Mouse (Mus musculus) gastrocnemius, adult 2 months (tissue): ENCODE data around the gene Lmx1a. TPM values are rescaled to one million over a fixed set of nuclear protein-coding genes. Genes with fewer than 3 reads are reported as not detected.
A peak's percentile ranks its signal among the peaks of the same experiment; 100 is the strongest.

Source experiments
- DNase-seq: peaks from one replicate; pipeline ENCODE4 v3.0.0; 2022
- H3K27ac ChIP-seq: fragments of 200-600 bp; 2 replicates; pipeline ENCODE4 v1.8.1; 2022; ENCODE audit warnings: mild to moderate bottlenecking
- H3K4me3 ChIP-seq: fragments of 200-600 bp; 2 replicates; pipeline ENCODE4 v1.8.1; 2022; ENCODE audit warnings: mild to moderate bottlenecking, moderate library complexity
- CTCF ChIP-seq: fragments of 200-600 bp; IDR thresholded peaks from 2 replicates; pipeline ENCODE4 v1.8.1; 2022; ENCODE audit warnings: antibody characterized with exemption, mild to moderate bottlenecking, moderate library complexity
- intact Hi-C: fragments of 180-260 bp; cut with DNase I; formaldehyde crosslinking; loops from one replicate; pipeline ENCODE4 v1.15.1; 2025
- total RNA-seq, 2 experiments: library from RNA; stranded (reverse); gene quantifications; 2 replicates each; pipeline ENCODE4 v1.2.3; 2021

Gene Lmx1a
- total RNA-seq, 2 experiments from 2014 or later, result 0.14 to 0.20 TPM

DNA sequence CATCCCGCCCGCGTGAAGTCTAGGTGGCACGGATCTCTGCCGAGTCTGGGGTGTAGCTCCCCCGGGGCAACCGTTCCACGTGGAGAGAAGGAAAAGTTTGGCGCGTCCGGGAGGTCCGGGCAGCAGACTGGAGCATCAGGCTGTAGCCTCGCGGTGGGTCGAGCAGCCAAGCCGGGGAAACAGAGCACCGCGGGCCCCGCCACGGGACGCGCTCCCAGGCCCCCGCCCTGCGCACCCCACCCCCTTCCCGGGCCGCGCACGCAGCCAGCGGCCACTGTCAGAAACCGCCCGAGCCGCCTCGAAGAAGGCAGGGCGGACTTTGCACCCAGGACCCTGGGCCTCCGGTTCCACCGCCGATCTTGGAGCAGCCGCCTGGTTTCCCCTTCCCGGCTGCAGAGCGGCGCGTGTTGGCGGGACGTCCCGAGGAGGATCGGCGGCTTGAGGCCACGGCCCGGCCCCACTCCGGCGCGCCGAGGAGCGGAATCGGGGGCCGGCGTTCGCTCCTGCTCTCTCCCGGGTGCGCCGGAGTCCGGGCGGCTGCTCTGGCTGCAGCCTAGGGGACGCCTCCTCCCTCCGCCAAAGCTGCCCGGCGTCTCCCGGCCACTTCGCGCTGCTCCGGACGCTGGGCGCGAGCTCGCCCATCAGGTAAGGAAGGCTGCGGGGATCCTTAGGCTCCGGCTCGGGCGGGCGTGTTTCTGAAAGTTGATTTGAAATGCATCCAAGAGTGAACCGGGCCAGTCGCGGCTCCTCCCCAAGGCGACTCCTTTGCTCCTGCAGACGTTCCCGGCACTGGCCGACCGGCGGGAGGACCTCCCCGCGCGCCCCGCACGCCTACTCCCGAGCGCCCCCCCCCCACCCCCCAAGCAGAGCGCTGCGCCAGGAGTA lies 448 bp upstream of the Lmx1a start:
- DNase-seq, result peak; percentile 70
- intact Hi-C loops, result no loop called here
- peak overlapping the region; percentile 72 for H3K27ac ChIP-seq
- peak overlapping the region; percentile 66 for H3K4me3 ChIP-seq
- TF ChIP-seq CTCF, result no peak

DNA sequence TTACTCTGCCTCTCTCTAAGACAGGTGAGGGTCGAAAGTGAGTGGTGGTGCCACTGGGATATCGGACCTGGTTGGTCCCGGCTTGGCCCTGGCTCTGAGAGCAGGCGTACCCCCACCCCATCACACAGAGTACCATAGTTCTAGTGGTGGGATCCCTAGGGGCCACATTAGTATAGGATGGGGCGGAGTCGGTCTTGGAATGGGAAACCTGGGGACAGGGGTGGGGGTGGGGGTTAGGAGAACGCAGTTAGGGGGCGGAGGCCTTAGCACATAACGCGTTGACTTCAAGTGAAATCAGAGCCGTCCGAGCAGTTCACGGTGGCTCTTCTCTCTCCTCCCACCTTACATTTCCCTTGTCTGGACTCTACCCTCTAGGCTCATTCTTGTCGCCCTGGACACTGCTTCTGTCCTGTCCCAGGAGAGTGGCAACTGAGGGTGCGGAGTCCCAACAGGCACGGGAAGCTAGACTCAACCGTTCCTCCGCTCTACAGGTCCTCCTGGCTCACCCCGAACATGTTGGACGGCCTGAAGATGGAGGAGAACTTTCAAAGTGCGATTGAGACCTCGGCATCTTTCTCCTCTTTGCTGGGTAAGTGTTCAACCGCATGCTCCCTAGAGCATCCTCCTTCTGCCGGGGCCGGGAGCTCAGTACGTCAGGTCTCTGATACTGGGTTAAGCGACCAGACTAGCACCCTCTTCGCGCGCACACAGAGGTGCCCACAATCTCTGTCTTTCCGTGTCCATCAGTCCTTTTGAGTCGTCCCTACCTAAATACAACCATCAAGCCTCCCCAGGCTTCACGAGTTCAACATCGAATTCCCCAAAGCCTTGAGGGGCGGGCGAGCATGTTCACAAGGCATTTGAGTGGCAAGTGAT lies 463 bp downstream of the Lmx1a start:
- intact Hi-C loops, result no loop called here
- DNase-seq, result no peak
- Histone ChIP-seq H3K4me3 (peak overlapping the region; percentile 66), H3K27ac (peak overlapping the region; percentile 72)
- no peak for TF ChIP-seq CTCF

DNA sequence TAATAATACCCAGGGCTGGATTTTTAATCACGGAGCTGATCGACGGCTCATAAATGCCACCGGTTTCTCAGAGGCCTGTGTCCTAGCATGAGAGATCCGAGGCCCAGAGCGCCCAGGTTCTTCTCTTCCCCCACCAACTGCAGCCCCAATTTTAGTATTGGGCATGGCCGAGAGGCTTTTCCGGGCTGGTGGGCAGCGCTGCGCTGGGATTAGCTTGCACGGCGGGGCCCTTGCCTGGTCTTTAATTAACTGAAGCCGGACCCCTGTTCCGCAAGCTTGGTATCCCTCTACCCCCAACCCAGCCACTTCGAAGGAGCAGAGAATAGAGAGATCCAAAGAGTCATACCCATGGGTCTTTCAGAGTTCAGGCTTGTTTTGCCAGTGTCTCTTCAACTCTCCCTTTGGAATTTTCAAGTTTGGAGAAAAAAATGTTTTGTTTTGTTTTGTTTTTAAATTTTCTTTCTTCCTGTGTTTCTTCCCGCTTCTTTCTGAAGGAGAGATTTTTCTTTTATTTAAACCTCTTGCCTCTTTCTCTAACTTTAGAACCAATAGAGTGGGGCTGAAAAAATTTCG lies 1.2 kb downstream of the Lmx1a start:
- intact Hi-C loops, result no loop called here
- Histone ChIP-seq H3K4me3 (no peak overlapping the region), H3K27ac (no peak overlapping the region)
- no peak for DNase-seq
- no peak for TF ChIP-seq CTCF

DNA sequence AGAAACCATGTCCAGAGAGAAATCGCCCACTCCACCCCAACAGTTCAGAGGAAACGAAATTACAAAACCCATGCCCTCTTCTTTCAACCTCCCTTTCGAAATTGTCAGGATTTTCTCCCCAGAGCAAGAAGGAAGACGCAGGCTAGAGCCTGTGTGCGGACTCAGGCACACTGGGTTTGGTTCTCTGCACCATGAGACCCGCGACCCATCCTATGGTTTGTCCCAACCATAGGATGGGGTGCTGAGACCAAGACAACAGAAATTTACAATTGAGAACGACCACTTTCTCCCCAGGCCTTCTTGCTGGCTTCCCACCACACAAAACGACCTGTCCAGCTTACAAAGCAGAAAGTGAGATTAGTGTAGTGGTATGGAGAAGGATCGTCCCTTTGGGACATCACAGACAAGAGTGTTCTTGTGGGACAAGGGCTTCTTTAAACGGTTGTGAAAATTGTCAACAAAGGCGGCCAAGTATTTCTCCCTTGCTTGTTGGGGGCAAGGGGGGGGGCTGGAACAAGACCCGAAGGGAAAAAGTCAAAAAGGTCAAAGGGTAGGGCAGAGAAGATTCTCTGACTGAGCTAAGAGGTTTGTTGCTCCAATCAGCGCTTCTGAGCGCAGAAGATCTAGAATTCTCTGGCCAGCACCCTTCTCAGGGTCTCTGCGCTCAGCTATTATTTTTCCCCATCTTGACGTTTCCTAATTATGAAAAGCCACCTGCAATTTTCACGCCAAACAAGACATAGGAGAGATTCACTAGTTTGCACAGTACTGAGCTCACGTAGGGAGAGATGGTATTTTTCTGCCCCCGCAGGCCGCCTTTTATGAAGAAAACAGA lies 1.9 kb downstream of the Lmx1a start:
- intact Hi-C loops, result no loop called here
- Histone ChIP-seq H3K4me3 (no peak overlapping the region), H3K27ac (no peak overlapping the region)
- no peak for TF ChIP-seq CTCF
- DNase-seq, result no peak

DNA sequence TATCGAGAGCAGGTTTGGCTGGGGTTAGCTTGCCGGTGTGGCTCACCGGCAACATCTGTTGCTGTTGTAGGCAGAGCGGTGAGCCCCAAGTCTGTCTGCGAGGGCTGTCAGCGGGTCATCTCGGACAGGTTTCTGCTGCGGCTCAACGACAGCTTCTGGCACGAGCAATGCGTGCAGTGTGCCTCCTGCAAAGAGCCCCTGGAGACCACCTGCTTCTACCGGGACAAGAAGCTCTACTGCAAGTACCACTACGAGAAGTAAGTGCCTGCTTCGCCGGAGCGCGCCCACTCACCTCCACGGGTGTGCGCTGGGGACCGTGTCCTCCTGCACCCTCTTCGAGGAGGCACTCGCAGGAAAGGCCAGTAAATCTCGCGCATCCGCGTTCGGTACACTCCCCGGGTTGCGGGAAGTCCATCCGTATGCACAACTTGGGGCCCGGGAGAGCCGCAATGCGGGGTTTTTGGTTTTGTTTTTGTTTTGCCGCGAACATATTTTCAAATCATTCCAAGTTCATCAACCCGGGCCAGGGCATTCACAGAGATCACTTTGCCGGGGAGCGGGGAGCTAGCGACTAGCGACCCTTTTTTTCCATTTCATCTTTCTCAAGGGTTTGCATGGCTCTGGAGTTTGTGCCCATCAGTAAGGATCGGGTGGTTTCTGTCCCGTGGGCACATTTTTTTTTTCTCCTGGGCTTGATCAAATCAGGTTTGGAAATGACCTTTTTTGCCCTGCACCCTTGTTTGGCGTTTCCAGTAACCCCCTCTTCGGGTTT lies 3.1 kb downstream of the Lmx1a start:
- TF ChIP-seq CTCF, result no peak
- peak; percentile 26 for DNase-seq
- intact Hi-C loops, result no loop called here
- H3K4me3 ChIP-seq, result peak overlapping the region; percentile 44
- no peak overlapping the region for H3K27ac ChIP-seq

DNA sequence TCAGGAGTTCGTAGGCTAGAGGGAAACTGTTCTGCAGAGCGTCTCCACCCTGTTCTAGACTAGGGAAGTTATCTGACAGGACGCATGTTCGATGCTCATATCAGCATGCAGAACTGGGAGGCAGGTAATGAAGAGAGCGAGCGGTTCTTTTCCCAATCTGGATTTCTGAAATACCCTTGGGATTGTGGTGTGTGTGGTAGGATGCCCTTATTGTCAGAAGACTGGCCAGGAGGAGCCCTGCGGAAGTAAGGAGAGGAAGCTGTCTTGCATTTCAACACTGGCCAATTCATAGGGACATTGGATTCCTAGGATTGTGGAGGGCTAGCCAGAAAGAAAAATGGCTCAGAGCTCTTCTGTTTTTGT lies 3.6 kb downstream of the Lmx1a start:
- intact Hi-C loops, result no loop called here
- no peak for TF ChIP-seq CTCF
- DNase-seq, result no peak
- H3K27ac ChIP-seq, result no peak overlapping the region
- no peak overlapping the region for H3K4me3 ChIP-seq

DNA sequence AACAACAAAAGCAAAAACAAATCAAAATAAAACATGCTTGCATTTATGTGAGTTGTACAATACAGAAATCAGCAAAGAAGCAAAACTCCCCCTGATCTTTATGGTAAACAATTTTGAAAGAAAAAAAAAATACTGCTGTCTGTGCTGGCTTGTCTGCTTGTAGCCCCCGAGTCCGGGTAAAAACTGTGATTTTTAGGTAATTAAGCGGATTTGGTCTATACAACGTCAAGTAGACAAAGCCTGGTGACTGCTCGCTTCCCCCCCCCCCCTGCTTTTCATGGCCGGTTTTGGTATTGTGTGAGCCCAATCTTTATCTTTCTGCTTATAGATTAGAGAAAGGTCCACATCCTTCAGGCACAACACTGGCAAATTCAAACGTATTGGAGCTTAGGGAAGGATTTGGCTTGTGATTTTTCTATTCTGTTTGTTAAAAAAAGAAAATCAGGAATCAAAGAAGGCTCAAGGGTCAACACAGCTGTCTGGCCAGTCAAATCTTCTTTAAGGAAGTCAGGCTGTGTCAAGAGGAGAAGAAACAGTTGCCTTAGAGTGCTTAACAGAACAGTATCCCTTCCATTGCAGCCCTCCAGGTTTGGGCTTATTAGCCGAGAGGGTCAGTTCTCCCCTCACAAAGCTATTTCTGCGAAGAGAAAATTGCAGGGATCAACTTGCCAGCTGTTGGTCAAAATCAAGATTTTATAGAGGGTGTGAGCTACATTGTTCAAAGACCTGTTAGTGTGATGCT lies 4.6 kb downstream of the Lmx1a start:
- Histone ChIP-seq H3K27ac (no peak overlapping the region), H3K4me3 (no peak overlapping the region)
- TF ChIP-seq CTCF, result no peak
- DNase-seq, result no peak
- intact Hi-C loops, result no loop called here

DNA sequence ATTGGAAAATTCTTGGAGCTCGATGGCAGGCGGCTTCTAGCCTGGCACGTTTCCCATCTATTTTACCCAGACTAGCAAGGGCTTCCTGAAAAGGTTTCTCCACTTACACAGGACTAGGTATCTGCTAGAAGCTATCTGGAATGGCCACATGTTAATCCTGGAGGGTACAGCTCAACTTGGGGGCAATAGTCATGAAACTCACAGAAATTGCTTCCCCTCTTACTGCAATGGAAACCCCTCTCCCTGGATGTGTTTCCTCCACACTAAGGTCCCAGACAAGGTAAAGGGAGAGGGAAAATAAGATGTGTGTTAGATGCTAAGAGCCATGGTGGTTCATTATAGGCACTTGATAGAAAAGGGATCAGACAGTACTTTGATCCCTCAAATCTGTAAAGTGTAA lies 5.7 kb downstream of the Lmx1a start:
- no peak for TF ChIP-seq CTCF
- no peak overlapping the region for H3K27ac ChIP-seq
- DNase-seq, result no peak
- intact Hi-C loops, result no loop called here
- H3K4me3 ChIP-seq, result no peak overlapping the region

DNA sequence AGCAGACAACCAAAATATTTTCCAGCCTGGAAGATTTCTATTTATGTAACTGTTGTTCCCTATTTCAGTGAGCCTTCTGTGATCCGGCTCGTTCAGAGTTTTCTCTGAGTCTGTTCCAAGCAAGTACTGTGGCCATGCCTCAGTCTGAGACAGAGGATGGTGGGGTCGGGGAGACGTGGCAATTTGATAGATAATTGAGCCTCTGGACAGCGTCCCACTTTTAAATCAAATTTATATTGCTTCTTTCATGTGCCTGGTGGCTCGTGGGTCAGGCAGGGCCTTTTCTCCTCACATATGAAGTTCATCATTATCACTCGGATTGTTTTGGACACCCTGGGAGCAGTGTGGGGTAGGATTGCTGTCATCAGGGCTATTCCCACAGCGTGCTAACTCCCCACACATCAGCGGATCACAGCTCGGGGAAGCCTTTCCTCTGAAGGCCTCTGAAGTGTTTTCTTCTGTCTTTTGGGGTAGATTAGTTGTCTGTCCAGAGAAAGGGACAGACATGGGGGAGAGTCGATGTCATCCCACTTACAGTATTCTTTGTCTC lies 6.9 kb downstream of the Lmx1a start:
- intact Hi-C loops, result no loop called here
- TF ChIP-seq CTCF, result no peak
- DNase-seq, result no peak

DNA sequence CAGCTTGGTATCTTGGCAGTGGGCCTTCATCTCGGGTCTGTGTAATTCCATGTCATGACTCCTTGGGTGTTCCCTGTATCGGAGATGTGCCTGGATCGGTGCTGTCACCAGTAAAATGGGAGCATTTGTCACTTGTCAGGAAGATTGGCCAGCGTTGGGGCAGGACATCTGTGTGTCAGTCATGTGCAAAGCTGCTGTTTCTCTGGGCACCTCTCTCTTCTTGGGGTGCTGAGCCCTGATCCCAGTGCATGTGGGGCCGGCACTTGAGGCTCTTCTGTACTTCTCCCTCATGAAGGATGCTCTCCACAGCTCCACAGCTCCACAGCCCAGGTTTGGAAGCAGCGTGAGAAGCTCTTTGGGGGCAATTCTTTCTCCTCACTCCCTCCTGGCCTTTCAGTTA lies 10.7 kb downstream of the Lmx1a start:
- Histone ChIP-seq H3K4me3 (no peak overlapping the region), H3K27ac (no peak overlapping the region)
- TF ChIP-seq CTCF, result no peak
- DNase-seq, result no peak
- intact Hi-C loops, result no loop called here

More for the DNA sequence above, 6.9 kb downstream of the Lmx1a start:
- Histone ChIP-seq H3K4me3 (no peak overlapping the region), H3K27ac (no peak overlapping the region)

DNA sequence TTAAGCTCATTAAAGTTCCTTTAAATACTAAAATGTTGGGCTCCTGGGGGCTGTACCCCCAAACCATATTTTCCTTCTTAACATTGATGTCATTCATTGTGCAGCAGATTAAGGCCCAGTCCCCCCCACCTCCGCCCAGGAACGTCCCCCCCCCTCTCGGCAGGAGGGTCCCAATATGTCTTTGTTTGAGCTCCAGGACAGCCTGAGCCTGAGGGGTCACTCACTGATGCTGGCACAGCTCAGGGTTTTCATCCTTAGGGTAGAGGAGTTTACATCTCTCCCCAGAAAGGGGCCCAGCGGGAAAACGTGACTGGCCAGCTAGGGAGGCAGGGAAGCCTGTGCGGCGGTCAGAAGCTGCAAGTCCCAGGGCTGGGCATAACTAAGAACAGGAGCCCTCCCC lies 11.2 kb downstream of the Lmx1a start:
- no peak for TF ChIP-seq CTCF
- intact Hi-C loops, result no loop called here
- Histone ChIP-seq H3K4me3 (no peak overlapping the region), H3K27ac (no peak overlapping the region)
- no peak for DNase-seq
